ENCODE assay signal across 12 mouse cellular contexts in the genomic region with DNA sequence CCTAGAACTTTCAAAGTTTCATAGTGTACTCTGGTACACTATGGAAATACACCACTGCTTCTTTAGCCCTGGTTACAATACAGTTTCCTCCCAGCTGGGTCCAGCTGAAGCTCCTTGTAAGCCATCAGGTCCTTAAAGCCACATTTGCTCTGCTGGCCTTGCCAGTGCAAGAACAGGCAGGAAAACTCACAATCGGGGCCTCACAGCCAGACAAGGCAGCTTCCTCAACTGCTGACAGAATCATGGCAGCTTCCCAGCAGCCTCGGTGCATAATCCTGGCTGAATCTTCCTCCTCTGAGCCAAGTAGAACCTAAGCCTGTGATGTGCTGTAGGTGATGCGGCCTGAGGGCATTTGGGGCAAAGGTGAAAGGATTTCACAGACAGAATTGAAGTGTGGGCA.
A peak's percentile ranks its signal among the peaks of the same experiment; 100 is the strongest.
DNase-seq lines count a peak whose midpoint lies in the region; ATAC-seq lines count a peak whose summit lies in the region.
"Had no signal": no experiment of that assay in that cellular context is flagged by ENCODE, and none has a peak within 500 bp of the region (broad histone marks: within the 10 kb centered on the region; RNA-seq: fewer than 3 reads in every experiment).

No protein-coding gene starts in this region.

- no peaks in the 10 kb centered on the region for H3K36me3 ChIP-seq in heart, embryonic 11.5 days (ENCODE audit: control insufficient read depth, insufficient read depth, low read length)
- H3K36me3 ChIP-seq in limb, embryonic 13.5 days = no peaks in the 10 kb centered on the region
- H3K36me3 ChIP-seq: midbrain, embryonic 15.5 days had no signal

- no peak overlapping the region for H3K4me3 ChIP-seq in heart, embryonic 11.5 days (ENCODE audit: low read depth, low read length)
- H3K4me3 ChIP-seq in limb, embryonic 13.5 days = no peak overlapping the region
- H3K4me3 ChIP-seq: midbrain, embryonic 15.5 days had no signal

- H3K4me2 ChIP-seq in heart, embryonic 11.5 days = no peak overlapping the region
- H3K4me2 ChIP-seq in limb, embryonic 13.5 days (replicated peaks) = no peak overlapping the region
- H3K4me2 ChIP-seq: midbrain, embryonic 15.5 days had no signal

- no peak overlapping the region for H3K9ac ChIP-seq in heart, embryonic 11.5 days (ENCODE audit: low read depth, low read length)
- H3K9ac ChIP-seq in limb, embryonic 13.5 days = no peak overlapping the region
- H3K9ac ChIP-seq: midbrain, embryonic 15.5 days had no signal

- 51% methylated on average over 3 of the region's 3 CpGs for WGBS in heart, embryonic 11.5 days (ENCODE audit: insufficient replicate concordance)
- WGBS in limb, embryonic 13.5 days = 68% methylated on average over 3 of the region's 3 CpGs

- H3K4me1 ChIP-seq in heart, embryonic 11.5 days (ENCODE audit: control insufficient read depth, insufficient read depth, low read length) = peaks cover 15% of the 10 kb centered on the region
- H3K4me1 ChIP-seq in limb, embryonic 13.5 days = peaks cover 42% of the 10 kb centered on the region

- no peak for ATAC-seq in heart, embryonic 11.5 days (replicated peaks; ENCODE audit: insufficient number of reproducible peaks, low FRiP score, low TSS enrichment)
- no peak for ATAC-seq in limb, embryonic 13.5 days (ENCODE audit: low FRiP score, low read depth)
- ATAC-seq: midbrain, embryonic 15.5 days had no signal

- no peak overlapping the region for H3K27ac ChIP-seq in heart, embryonic 11.5 days (ENCODE audit: low read depth, low read length)
- 0 out of 2 replicates have a peak overlapping the region, but pooled peaks have one; percentile 52 for H3K27ac ChIP-seq in limb, embryonic 13.5 days
- H3K27ac ChIP-seq: kidney, postnatal 0 days; midbrain, embryonic 15.5 days had no signal

- peak; percentile 58 to 73 for DNase-seq in heart, adult 18-20 months
- DNase-seq in NIH3T3 (ENCODE audit: low read depth) = peak; percentile 67
- DNase-seq in heart, adult 8-10 months (ENCODE audit: low spot score) = peak; percentile 47
- DNase-seq in testis, postnatal 10 days (ENCODE audit: low spot score) = no peak
- DNase-seq in natural killer cell, adult 2 months (ENCODE audit: low spot score in 2 of 2) = no peak
- no peak for DNase-seq in right cerebral cortex, postnatal 25 days
- DNase-seq: cerebellum, adult 9-10 months had no signal

- H3K9me3 ChIP-seq in heart, embryonic 11.5 days (replicated peaks; ENCODE audit: control insufficient read depth, low read length) = peaks cover 11% of the 10 kb centered on the region; the same call in 1 of the 2 replicates
- H3K9me3 ChIP-seq in limb, embryonic 13.5 days = peaks cover 7% of the 10 kb centered on the region; the same call in 1 of the 2 replicates
- H3K9me3 ChIP-seq: midbrain, embryonic 15.5 days had no signal

- no peaks in the 10 kb centered on the region for H3K27me3 ChIP-seq in heart, embryonic 11.5 days (ENCODE audit: control insufficient read depth, insufficient read depth, low read length)
- H3K27me3 ChIP-seq in limb, embryonic 13.5 days = no peaks in the 10 kb centered on the region
- H3K27me3 ChIP-seq: CH12.LX; midbrain, embryonic 15.5 days had no signal

Comparison
In these comparisons a context has a peak if more than half of its experiments do, and no peak if none do; other contexts are left out.
1. DNase-seq: peak in heart, adult 18-20 months (2 of 2), NIH3T3 (single experiment) and heart, adult 8-10 months (single experiment); none in testis, postnatal 10 days (single experiment), natural killer cell, adult 2 months (0 of 2) and right cerebral cortex, postnatal 25 days (single experiment).